Mouse (Mus musculus): ENCODE results near the gene Olfr665. TPM values are rescaled to one million over a fixed set of nuclear protein-coding genes. Genes with fewer than 3 reads are reported as not detected.

The Olfr665 gene
- polyA plus RNA-seq, 1 experiment from 2014 or later: not detected

Other genes with a start within 250 kb of the Olfr665 start
- gene Olfr658, start 230.7 kb upstream of the Olfr665 start, polyA plus RNA-seq (2016; fragmentation: Nextera tagmentation; extraction: Ambion mirVana): not detected in 2 replicates
- gene Olfr659, start 211.3 kb upstream of the Olfr665 start, polyA plus RNA-seq (2016; fragmentation: Nextera tagmentation; extraction: Ambion mirVana): not detected in 2 replicates
- gene Olfr661, start 191.5 kb upstream of the Olfr665 start, polyA plus RNA-seq (2016; fragmentation: Nextera tagmentation; extraction: Ambion mirVana): not detected in 2 replicates
- gene Usp17le, start 100.6 kb upstream of the Olfr665 start, polyA plus RNA-seq (2016; fragmentation: Nextera tagmentation; extraction: Ambion mirVana): not detected in 2 replicates
- gene Usp17lb, start 35.4 kb upstream of the Olfr665 start, polyA plus RNA-seq (2016; fragmentation: Nextera tagmentation; extraction: Ambion mirVana): not detected in 2 replicates
- gene Usp17la, start 21.0 kb upstream of the Olfr665 start, polyA plus RNA-seq (2016; fragmentation: Nextera tagmentation; extraction: Ambion mirVana): not detected in 2 replicates
- not detected in 2 replicates for gene Olfr666, start 17.9 kb downstream of the Olfr665 start, polyA plus RNA-seq (2016; fragmentation: Nextera tagmentation; extraction: Ambion mirVana)
- not detected in 2 replicates for gene Olfr667, start 43.5 kb downstream of the Olfr665 start, polyA plus RNA-seq (2016; fragmentation: Nextera tagmentation; extraction: Ambion mirVana)
- gene Olfr668, start 50.0 kb downstream of the Olfr665 start, polyA plus RNA-seq (2016; fragmentation: Nextera tagmentation; extraction: Ambion mirVana): not detected in 2 replicates
- gene Olfr669, start 56.2 kb downstream of the Olfr665 start, polyA plus RNA-seq (2016; fragmentation: Nextera tagmentation; extraction: Ambion mirVana): not detected in 2 replicates
- not detected in 2 replicates for gene Olfr670, start 84.6 kb downstream of the Olfr665 start, polyA plus RNA-seq (2016; fragmentation: Nextera tagmentation; extraction: Ambion mirVana)
- gene Olfr671, start 101.1 kb downstream of the Olfr665 start, polyA plus RNA-seq (2016; fragmentation: Nextera tagmentation; extraction: Ambion mirVana): not detected in 2 replicates
- gene Olfr672, start 124.0 kb downstream of the Olfr665 start, polyA plus RNA-seq (2016; fragmentation: Nextera tagmentation; extraction: Ambion mirVana): not detected in 2 replicates
- not detected in 2 replicates for gene Olfr675, start 150.4 kb downstream of the Olfr665 start, polyA plus RNA-seq (2016; fragmentation: Nextera tagmentation; extraction: Ambion mirVana)
- not detected in 2 replicates for gene Olfr676, start 154.7 kb downstream of the Olfr665 start, polyA plus RNA-seq (2016; fragmentation: Nextera tagmentation; extraction: Ambion mirVana)
- not detected in 2 replicates for gene Olfr677, start 173.3 kb downstream of the Olfr665 start, polyA plus RNA-seq (2016; fragmentation: Nextera tagmentation; extraction: Ambion mirVana)
- not detected in 2 replicates for gene Olfr678, start 186.4 kb downstream of the Olfr665 start, polyA plus RNA-seq (2016; fragmentation: Nextera tagmentation; extraction: Ambion mirVana)
- not detected in 2 replicates for gene Olfr679, start 203.2 kb downstream of the Olfr665 start, polyA plus RNA-seq (2016; fragmentation: Nextera tagmentation; extraction: Ambion mirVana)
- not detected in 2 replicates for gene Olfr680-ps1, start 214.8 kb downstream of the Olfr665 start, polyA plus RNA-seq (2016; fragmentation: Nextera tagmentation; extraction: Ambion mirVana)
- not detected in 2 replicates for gene Olfr681, start 238.8 kb downstream of the Olfr665 start, polyA plus RNA-seq (2016; fragmentation: Nextera tagmentation; extraction: Ambion mirVana)